Mouse (Mus musculus) layer of hippocampus, adult 9-10 months (tissue): ENCODE data around the gene Nt5c1b.

Experiments used
- DNase-seq: peaks from one replicate; pipeline ENCODE4 v3.0.0; 2022; ENCODE audit warnings: low spot score

The Nt5c1b gene

DNA sequence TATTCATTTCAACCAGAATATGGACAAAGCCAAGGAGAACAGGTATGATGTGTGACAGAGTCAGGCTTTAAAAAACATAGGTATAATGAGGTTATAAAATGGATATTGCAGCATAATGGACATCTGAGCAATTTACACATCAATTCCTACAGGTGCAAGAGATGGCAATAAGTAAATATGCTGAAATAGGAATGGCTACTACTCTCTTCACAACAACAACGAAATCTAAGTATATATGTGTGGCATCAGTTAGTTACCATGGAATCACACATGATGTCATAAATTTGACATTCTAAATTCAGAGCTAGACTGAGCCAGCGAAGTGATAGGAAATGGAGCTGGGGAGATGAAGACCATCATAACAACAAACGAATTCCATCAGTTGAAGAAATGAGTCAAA is at the start of gene Nt5c1b:
Nt5c1b (plus strand) TSS at position 301 of the 400 bp plus-strand sequence.
- no peak for DNase-seq

GRCm38 (mm10) chr12:10327651-10328050 is 42.1 kb upstream of the Nt5c1b start:
- DNase-seq = peak; percentile 0

DNA sequence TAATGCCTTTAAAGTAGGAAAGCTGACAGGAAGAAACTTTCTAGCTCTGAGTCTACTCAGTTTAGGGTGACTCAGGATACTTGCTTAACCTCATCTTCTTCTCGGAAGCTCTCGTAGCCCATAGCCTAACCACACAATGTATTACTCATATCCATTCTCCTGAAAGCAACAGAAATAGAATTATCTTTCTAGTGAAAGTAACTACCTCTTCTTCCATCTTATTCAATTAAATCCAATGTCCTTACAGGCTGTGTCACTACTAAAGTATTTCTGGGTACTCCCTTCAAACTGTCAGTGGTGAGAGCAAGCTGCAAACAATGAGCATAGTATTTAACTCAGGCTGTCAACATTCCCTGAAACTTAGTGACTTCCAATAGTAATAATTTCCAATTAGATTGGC is 40.3 kb upstream of the Nt5c1b start:
- no peak for DNase-seq

GRCm38 (mm10) chr12:10340604-10341003 is 29.2 kb upstream of the Nt5c1b start:
- DNase-seq = no peak

DNA sequence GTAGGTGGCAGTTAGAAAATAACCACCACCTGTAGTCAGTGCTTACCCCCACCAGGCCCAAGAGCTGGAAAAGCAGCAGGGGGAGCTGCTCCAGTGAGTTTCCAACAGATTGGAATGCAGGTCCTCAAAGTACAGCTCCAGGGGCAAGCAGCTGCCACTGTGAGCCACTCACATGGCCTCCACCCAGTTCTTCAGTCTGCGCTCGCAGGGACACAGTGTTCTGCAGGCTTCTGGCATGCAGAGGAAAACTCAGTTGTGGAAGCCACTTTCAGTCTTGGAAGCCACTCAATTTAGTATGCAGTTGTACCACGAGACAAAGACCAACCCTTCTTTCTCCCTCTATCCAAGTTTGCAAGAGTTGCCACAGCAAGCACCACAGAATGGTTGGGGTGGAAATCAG is 19.1 kb upstream of the Nt5c1b start:
- DNase-seq = no peak

DNA sequence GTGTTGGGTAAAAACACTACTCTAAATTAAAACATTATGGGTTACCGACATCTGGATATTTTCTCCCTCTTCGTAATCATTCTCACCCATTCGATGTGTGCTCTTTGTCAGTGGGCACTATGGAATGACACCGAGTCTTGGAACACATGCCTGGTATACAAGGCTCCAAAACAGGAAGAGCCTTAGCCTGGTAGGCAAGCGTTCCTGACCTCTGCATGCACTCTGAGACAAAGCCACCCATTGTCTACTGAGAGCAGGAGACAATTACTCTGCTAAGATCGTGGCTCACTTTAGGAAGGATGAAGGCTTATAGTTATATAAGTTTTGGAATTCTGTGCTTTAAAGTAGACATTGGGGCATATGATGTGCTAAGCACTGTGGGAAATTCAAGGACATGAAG is 12.0 kb upstream of the Nt5c1b start:
- DNase-seq = no peak

- DNase-seq = peak; percentile 98
These were observed 21.1 kb downstream of the Nt5c1b start, which contains the start of gene Rdh14 for GRCm38 (mm10) chr12:10390671-10391441. TSS of gene Rdh14 (plus strand) at chr12:10390772.

DNA sequence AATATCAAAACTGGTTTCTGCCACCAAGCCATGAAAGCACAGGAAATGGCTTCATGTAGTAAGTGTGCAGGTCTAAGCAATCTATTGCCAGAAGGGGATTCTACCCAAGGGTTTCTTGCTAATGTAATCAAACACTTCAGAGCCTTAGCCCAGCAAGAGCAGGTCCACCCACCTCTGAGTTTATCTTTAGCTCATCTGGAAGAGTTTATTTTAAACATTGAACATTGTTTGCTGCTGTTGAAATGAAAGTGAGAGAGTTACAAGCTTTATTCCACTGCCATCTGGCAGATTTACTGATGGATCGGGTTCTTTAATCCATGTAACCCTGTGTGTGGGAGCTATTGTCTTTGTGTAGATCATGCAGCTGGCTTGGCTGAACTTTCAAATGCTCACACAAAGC is 31.0 kb downstream of the Nt5c1b start:
- DNase-seq = no peak

GRCm38 (mm10) chr12:10402421-10403115 is 32.8 kb downstream of the Nt5c1b start:
- no peak for DNase-seq

- no peak for DNase-seq
These were observed 40.9 kb downstream of the Nt5c1b start for GRCm38 (mm10) chr12:10410511-10411179.

DNA sequence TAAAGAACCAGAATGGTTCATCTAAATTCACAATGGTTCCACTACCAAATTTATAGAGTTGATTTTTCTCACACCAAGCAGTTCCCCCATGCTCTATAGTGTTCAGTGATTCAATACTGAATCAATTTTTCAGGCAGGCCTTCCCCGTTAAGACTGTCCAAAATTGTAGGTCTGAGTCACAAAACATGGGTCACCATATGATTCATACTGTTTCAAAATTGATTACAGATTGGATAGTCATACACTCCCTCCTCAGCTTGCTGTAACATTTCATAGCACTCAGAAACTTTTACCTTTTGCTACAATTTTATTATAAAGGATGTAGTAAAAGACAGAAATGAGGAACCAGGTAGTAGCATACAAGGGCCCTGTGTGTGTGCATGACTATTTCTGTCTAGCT is 41.7 kb downstream of the Nt5c1b start:
- no peak for DNase-seq

- no peak for DNase-seq
These were observed 52.6 kb downstream of the Nt5c1b start for GRCm38 (mm10) chr12:10422347-10422746.

- DNase-seq = no peak
These were observed 56.5 kb downstream of the Nt5c1b start for GRCm38 (mm10) chr12:10425982-10426863.

DNA sequence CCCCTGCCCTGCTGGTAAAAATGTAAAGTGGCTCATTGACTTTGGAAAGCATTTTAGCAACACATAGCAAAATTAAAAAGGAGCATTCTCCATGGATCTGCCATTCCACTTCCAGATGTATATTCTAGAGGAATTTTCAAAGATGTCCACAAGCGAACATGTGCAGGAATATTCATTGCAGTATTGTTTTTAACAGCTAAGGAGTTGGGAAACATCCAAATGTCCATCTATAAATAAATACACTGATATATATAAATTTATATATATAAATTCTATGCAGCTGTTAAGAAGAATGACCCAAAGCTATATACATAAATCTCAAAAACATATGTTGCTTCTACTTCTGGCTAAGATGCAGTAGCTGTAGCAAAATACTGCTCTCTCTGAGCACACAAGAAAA is 61.2 kb downstream of the Nt5c1b start:
- DNase-seq = no peak

- DNase-seq = peak; percentile 74
These were observed 68.6 kb downstream of the Nt5c1b start for GRCm38 (mm10) chr12:10438054-10439001.
